ENCODE assay signal across 8 mouse cellular contexts in genomic region chr10:19849771-19850365, GRCm38 (mm10). TPM values are rescaled to one million over a fixed set of nuclear protein-coding genes. Genes with fewer than 3 reads are reported as not detected.
DNase-seq lines count a peak whose midpoint lies in the region; ATAC-seq and TF ChIP-seq lines count a peak whose summit lies in the region.

No protein-coding gene starts in this region.

- peak overlapping the region; percentile 99 for H3K4me2 ChIP-seq in kidney, embryonic 15.5 days
- peak overlapping the region; percentile 100 for H3K4me2 ChIP-seq in forebrain, embryonic 14.5 days (ENCODE audit: low read length)
- peak overlapping the region; percentile 99 for H3K4me2 ChIP-seq in limb, embryonic 13.5 days (replicated peaks)

- no peak for DNase-seq in kidney, adult 11 months
- peak; percentile 24 for DNase-seq in forebrain, embryonic 14.5 days (ENCODE audit: low spot score)
- peak; percentile 35 for DNase-seq in retina, embryonic 14.5 days (ENCODE audit: low spot score)
- DNase-seq in cerebellum, adult 9-11 months = no peak

- no peaks in the 10 kb centered on the region for H3K36me3 ChIP-seq in kidney, embryonic 15.5 days
- H3K36me3 ChIP-seq in forebrain, embryonic 14.5 days (ENCODE audit: control insufficient read depth, insufficient read depth, low read length) = no peaks in the 10 kb centered on the region
- H3K36me3 ChIP-seq in limb, embryonic 13.5 days = no peaks in the 10 kb centered on the region

- peaks cover 33% of the 10 kb centered on the region for H3K4me1 ChIP-seq in kidney, embryonic 15.5 days
- no peaks in the 10 kb centered on the region; the same call in none of the 2 replicates for H3K4me1 ChIP-seq in bone marrow, adult 2 months (ENCODE audit: control insufficient read depth, insufficient read depth, low read length)
- H3K4me1 ChIP-seq in forebrain, embryonic 14.5 days (ENCODE audit: control insufficient read depth, insufficient read depth, low read length) = peaks cover 10% of the 10 kb centered on the region
- peaks cover 29% of the 10 kb centered on the region for H3K4me1 ChIP-seq in limb, embryonic 13.5 days

- under 1% methylated on average over 32 of the region's 32 CpGs for WGBS in kidney, embryonic 15.5 days
- under 1% methylated on average over 32 of the region's 32 CpGs for WGBS in bone marrow, adult 2 months
- WGBS in forebrain, embryonic 14.5 days = 1% methylated on average over 31 of the region's 32 CpGs
- 0% methylated on average over 31 of the region's 32 CpGs for WGBS in limb, embryonic 13.5 days

- H3K27ac ChIP-seq in kidney, embryonic 15.5 days = no peak overlapping the region
- no peak overlapping the region for H3K27ac ChIP-seq in bone marrow, adult 2 months (ENCODE audit: control insufficient read depth, insufficient read depth, low read depth, low read length, poor library complexity)
- no peak overlapping the region for H3K27ac ChIP-seq in forebrain, embryonic 14.5 days (ENCODE audit: low read depth, low read length)
- H3K27ac ChIP-seq in limb, embryonic 13.5 days = no peak overlapping the region

- TF ChIP-seq CTCF in bone marrow, adult 2 months (IDR thresholded peaks at IDR 0.05; ENCODE audit: control insufficient read depth, insufficient read depth, low read length) = no peak

- H3K27me3 ChIP-seq in kidney, embryonic 15.5 days = peaks cover 66% of the 10 kb centered on the region
- H3K27me3 ChIP-seq in forebrain, embryonic 14.5 days (replicated peaks; ENCODE audit: control insufficient read depth, insufficient read depth, low read length) = peaks cover 50% of the 10 kb centered on the region
- peaks cover 84% of the 10 kb centered on the region for H3K27me3 ChIP-seq in limb, embryonic 13.5 days

- peak; percentile 8; the same call in 1 of the 2 replicates for TF ChIP-seq POLR2A in bone marrow, adult 2 months (IDR thresholded peaks at IDR 0.05; ENCODE audit: borderline replicate concordance, control insufficient read depth, low read depth, low read length)

- peak; percentile 71 for ATAC-seq in kidney, embryonic 15.5 days (replicated peaks; ENCODE audit: low FRiP score)
- ATAC-seq in forebrain, embryonic 14.5 days = peak; percentile 40
- ATAC-seq in limb, embryonic 13.5 days (ENCODE audit: low FRiP score, low read depth) = peak; percentile 26
- no peak for ATAC-seq in megakaryocyte-erythroid progenitor cell, adult 5-6 weeks (replicated peaks; ENCODE audit: low FRiP score, low TSS enrichment, poor library complexity, severe bottlenecking)

- H3K4me3 ChIP-seq in kidney, embryonic 15.5 days (replicated peaks) = peak overlapping the region; percentile 57
- H3K4me3 ChIP-seq in bone marrow, adult 2 months (replicated peaks; ENCODE audit: control insufficient read depth, low read depth, low read length) = no peak overlapping the region
- peak overlapping the region; percentile 56 for H3K4me3 ChIP-seq in forebrain, embryonic 14.5 days (ENCODE audit: low read depth, low read length)
- peak overlapping the region; percentile 64 for H3K4me3 ChIP-seq in limb, embryonic 13.5 days

- H3K9me3 ChIP-seq in kidney, embryonic 15.5 days (replicated peaks) = no peaks in the 10 kb centered on the region
- no peaks in the 10 kb centered on the region for H3K9me3 ChIP-seq in forebrain, embryonic 14.5 days (replicated peaks; ENCODE audit: control insufficient read depth, low read length)
- no peaks in the 10 kb centered on the region for H3K9me3 ChIP-seq in limb, embryonic 13.5 days

- peak overlapping the region; percentile 42; the same call in 1 of the 2 replicates for H3K9ac ChIP-seq in kidney, embryonic 15.5 days
- H3K9ac ChIP-seq in forebrain, embryonic 14.5 days (ENCODE audit: low read length) = peak overlapping the region; percentile 59
- peak overlapping the region; percentile 67 for H3K9ac ChIP-seq in limb, embryonic 13.5 days

RNA-seq across cellular contexts. Expression of gene Slc35d3, which starts 1.4 kb away (rescaled TPM):
- polyA plus RNA-seq in kidney, embryonic 15.5 days (2015; fragmentation: Nextera tagmentation; extraction: Ambion mirVana) = 0.22 and 1.1 TPM in 2 replicates
- polyA plus RNA-seq in bone marrow, adult 2 months (2011; ENCODE audit: insufficient read depth, insufficient read length, low replicate concordance, missing spikeins) = 8.6 and 10.7 TPM in 2 replicates
- polyA plus RNA-seq in forebrain, embryonic 14.5 days (2014; fragmentation: Nextera tagmentation; extraction: Ambion mirVana) = 0.63 and 0.65 TPM in 2 replicates
- polyA plus RNA-seq in limb, embryonic 13.5 days (2015; fragmentation: Nextera tagmentation; extraction: Ambion mirVana) = 0.82 and 1.0 TPM in 2 replicates
- 0.72 and 0.92 TPM in 2 replicates for total RNA-seq in megakaryocyte-erythroid progenitor cell, adult 5-6 weeks (2014; fragmentation: Nextera tagmentation)
- 0.14 and 1.6 TPM in 2 replicates for total RNA-seq in megakaryocyte-erythroid progenitor cell, adult 5-6 weeks (2017)

RNA-seq across cellular contexts. Expression of gene Pex7, which starts 57.6 kb away (rescaled TPM):
- polyA plus RNA-seq in kidney, embryonic 15.5 days (2015; fragmentation: Nextera tagmentation; extraction: Ambion mirVana) = 36.0 and 38.2 TPM in 2 replicates
- polyA plus RNA-seq in bone marrow, adult 2 months (2011; ENCODE audit: insufficient read depth, insufficient read length, low replicate concordance, missing spikeins) = 8.6 and 19.1 TPM in 2 replicates
- 29.8 and 31.8 TPM in 2 replicates for polyA plus RNA-seq in forebrain, embryonic 14.5 days (2014; fragmentation: Nextera tagmentation; extraction: Ambion mirVana)
- 20.9 and 21.7 TPM in 2 replicates for polyA plus RNA-seq in limb, embryonic 13.5 days (2015; fragmentation: Nextera tagmentation; extraction: Ambion mirVana)
- total RNA-seq in megakaryocyte-erythroid progenitor cell, adult 5-6 weeks (2014; fragmentation: Nextera tagmentation) = 21.9 and 28.2 TPM in 2 replicates
- total RNA-seq in megakaryocyte-erythroid progenitor cell, adult 5-6 weeks (2017) = 16.0 and 20.9 TPM in 2 replicates

Comparison
In these comparisons a context has a peak if more than half of its experiments do, and no peak if none do; other contexts are left out.
1. DNase-seq: peak in forebrain, embryonic 14.5 days (single experiment) and retina, embryonic 14.5 days (single experiment); none in kidney, adult 11 months (single experiment) and cerebellum, adult 9-11 months (single experiment).
2. Peak in every context shown above with its lines, with median percentiles within 50 percentile points of each other: H3K4me2 ChIP-seq and H3K9ac ChIP-seq.